Mouse (Mus musculus): ENCODE measurements around the gene Acss1. TPM values are rescaled to one million over a fixed set of nuclear protein-coding genes. Genes with fewer than 3 reads are reported as not detected.

The Acss1 gene
- polyA plus RNA-seq, 1 experiment, result 151 TPM

DNA sequence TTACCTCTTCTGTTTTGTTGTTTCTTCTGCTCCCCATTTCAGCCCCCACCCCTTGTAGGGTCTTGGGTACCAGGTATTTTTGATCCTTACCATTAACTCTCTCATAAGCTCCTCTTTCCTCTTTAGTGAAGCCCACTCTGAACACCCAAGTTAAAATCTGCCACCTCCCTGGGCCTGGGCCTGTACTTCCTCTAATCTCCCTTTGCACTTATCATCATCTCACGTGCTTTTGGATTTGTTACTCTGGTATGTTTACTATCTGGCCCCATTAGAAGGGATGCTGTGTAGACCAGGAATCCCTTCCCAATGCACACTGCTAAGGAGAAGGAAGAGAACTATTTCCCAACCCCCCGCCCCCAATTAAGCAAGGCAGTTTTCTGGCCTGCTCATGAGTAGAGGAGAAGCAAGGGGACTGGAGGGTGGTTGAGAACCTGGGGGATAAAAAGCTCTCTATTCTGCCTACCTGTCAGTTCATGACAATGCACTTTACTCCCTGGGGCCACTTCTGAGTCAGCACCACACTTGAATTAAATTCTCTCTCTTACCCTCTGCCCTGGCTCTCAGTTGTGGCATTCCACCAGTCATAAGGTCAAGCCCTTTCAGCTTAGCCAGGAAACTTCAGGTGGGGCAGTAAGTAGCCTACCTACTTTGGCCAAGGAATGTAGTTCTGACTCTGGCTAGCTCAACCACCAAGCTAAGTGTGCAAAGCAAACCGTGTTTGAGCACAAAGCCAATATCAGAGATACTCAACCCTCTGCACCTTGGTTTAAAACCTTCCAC lies 72.7 kb downstream of the Acss1 start:
- WGBS, result 86% methylated on average over 3 of the region's 3 CpGs
- H3K4me1 ChIP-seq (ENCODE audit: control insufficient read depth, insufficient read depth, insufficient read length, low read length), result no peaks in the 10 kb centered on the region
- TF ChIP-seq CTCF (IDR thresholded peaks at IDR 0.05; ENCODE audit: extremely low read depth, insufficient read length, insufficient replicate concordance, low read depth, low read length) (no peak), POLR2A (IDR thresholded peaks at IDR 0.05; ENCODE audit: low read depth, low read length) (no peak)

DNA sequence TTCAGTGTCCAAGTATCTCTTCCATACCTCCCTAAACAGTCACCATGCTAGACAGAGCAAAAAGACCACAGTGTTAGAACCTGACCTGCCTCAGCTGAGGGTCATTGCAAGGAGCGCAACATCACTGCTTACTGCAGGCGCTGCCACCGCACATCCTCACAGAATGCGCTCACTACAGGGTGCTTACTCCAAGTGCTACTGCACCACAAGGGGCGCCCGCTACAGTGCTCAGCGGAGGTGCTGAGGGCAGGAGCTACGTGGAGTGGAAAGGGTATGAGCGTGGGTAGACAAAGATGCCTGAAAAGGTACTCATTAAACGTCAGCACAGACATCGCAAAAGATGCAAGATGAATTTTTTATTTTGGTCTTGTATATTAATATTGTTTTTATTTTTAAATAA lies 79.2 kb downstream of the Acss1 start:
- TF ChIP-seq CTCF (IDR thresholded peaks at IDR 0.05; ENCODE audit: extremely low read depth, insufficient read length, insufficient replicate concordance, low read depth, low read length), result no peak
- no peak for TF ChIP-seq POLR2A (IDR thresholded peaks at IDR 0.05; ENCODE audit: low read depth, low read length)
- WGBS, result 90% methylated on average over 11 of the region's 11 CpGs

More for the DNA sequence above, 72.7 kb downstream of the Acss1 start:
- no peaks in the 10 kb centered on the region for H3K27me3 ChIP-seq (ENCODE audit: control insufficient read depth, insufficient read depth, low read length)
- H3K27ac ChIP-seq (ENCODE audit: insufficient read depth, low read depth, low read length), result no peak overlapping the region
- H3K4me3 ChIP-seq (ENCODE audit: low read depth, low read length), result no peak overlapping the region
- peaks cover 3% of the 10 kb centered on the region; the same call in 1 of the 2 replicates for H3K36me3 ChIP-seq (ENCODE audit: control insufficient read depth, insufficient read depth, low read length)

DNA sequence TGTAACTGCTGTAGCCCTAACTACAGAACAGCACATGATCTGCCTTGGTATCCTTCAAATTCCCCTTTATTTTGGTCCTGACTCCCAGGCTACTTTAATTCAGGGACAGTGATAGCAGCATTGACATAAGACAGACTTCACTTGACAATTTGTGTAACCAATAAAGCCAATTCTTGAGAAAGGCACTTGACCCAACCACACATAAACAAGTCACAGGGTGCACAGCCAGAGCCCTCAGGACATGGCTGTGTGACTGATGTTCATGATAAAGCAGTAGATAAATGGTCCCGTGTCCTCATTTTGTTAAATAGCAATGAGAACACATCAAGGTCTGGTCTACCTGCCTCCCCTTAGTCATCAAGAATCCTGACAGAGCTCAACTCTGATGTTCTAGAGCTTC lies 88.7 kb downstream of the Acss1 start:
- Histone ChIP-seq H3K27ac (ENCODE audit: insufficient read depth, low read depth, low read length) (no peak overlapping the region), H3K4me1 (ENCODE audit: control insufficient read depth, insufficient read depth, insufficient read length, low read length) (no peaks in the 10 kb centered on the region), H3K36me3 (ENCODE audit: control insufficient read depth, insufficient read depth, low read length) (peaks cover 13% of the 10 kb centered on the region), H3K27me3 (ENCODE audit: control insufficient read depth, insufficient read depth, low read length) (no peaks in the 10 kb centered on the region), H3K4me3 (ENCODE audit: low read depth, low read length) (no peak overlapping the region)
- WGBS, result 69% methylated on average over 1 of the region's 1 CpGs
- TF ChIP-seq POLR2A (IDR thresholded peaks at IDR 0.05; ENCODE audit: low read depth, low read length) (no peak), CTCF (IDR thresholded peaks at IDR 0.05; ENCODE audit: extremely low read depth, insufficient read length, insufficient replicate concordance, low read depth, low read length) (no peak)

More for the DNA sequence above, 79.2 kb downstream of the Acss1 start:
- Histone ChIP-seq H3K4me3 (ENCODE audit: low read depth, low read length) (no peak overlapping the region), H3K4me1 (ENCODE audit: control insufficient read depth, insufficient read depth, insufficient read length, low read length) (no peaks in the 10 kb centered on the region), H3K27me3 (ENCODE audit: control insufficient read depth, insufficient read depth, low read length) (no peaks in the 10 kb centered on the region), H3K27ac (ENCODE audit: insufficient read depth, low read depth, low read length) (no peak overlapping the region), H3K36me3 (ENCODE audit: control insufficient read depth, insufficient read depth, low read length) (peaks cover 35% of the 10 kb centered on the region)

DNA sequence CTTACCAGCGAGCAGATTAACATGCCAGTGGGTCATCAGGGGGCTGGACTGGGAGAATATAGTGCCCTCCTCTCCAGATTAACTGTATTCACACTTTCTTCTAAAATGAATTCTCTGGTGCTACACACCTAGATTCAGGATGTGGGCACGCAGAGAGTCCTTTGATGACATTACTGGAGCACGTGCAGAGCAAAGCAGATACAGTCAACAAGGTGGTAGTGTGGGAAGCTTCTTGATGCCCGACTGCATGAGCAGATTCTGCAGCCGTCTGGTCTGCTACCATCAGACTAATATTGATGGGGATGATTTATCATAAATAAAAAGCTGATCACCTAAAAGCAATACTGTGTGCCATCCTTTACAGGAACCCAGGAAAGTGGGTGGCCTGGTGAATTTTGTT lies 89.7 kb downstream of the Acss1 start:
- TF ChIP-seq CTCF (IDR thresholded peaks at IDR 0.05; ENCODE audit: extremely low read depth, insufficient read length, insufficient replicate concordance, low read depth, low read length) (no peak), POLR2A (IDR thresholded peaks at IDR 0.05; ENCODE audit: low read depth, low read length) (no peak)
- WGBS, result 80% methylated on average over 5 of the region's 5 CpGs
- H3K4me1 ChIP-seq (ENCODE audit: control insufficient read depth, insufficient read depth, insufficient read length, low read length), result no peaks in the 10 kb centered on the region
- no peak overlapping the region for H3K27ac ChIP-seq (ENCODE audit: insufficient read depth, low read depth, low read length)
- no peaks in the 10 kb centered on the region for H3K27me3 ChIP-seq (ENCODE audit: control insufficient read depth, insufficient read depth, low read length)
- H3K4me3 ChIP-seq (ENCODE audit: low read depth, low read length), result no peak overlapping the region
- peaks cover 3% of the 10 kb centered on the region for H3K36me3 ChIP-seq (ENCODE audit: control insufficient read depth, insufficient read depth, low read length)

DNA sequence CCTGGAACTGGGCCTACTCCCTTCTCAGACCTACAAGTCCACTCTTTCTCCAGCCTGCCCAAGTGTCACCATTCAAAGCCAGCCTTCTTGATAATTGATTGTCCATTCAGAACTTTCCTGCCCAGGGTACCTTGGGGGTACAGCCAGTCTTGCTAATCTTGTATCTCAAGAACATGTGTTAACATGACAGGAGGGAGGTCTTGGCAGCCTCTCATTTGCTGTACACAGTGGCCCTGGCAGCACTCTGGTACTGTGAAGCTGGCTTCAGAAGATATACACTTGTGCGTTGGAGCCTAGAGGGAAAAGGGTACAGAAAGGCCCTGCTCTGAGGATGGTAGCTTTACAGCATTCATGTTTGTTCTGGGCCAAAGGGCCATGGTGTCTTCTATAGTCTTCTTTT lies 92.0 kb downstream of the Acss1 start:
- Histone ChIP-seq H3K4me1 (ENCODE audit: control insufficient read depth, insufficient read depth, insufficient read length, low read length) (no peaks in the 10 kb centered on the region), H3K27ac (ENCODE audit: insufficient read depth, low read depth, low read length) (no peak overlapping the region), H3K27me3 (ENCODE audit: control insufficient read depth, insufficient read depth, low read length) (no peaks in the 10 kb centered on the region), H3K36me3 (ENCODE audit: control insufficient read depth, insufficient read depth, low read length) (peaks cover under 1% of the 10 kb centered on the region; the same call in 1 of the 2 replicates), H3K4me3 (ENCODE audit: low read depth, low read length) (no peak overlapping the region)
- TF ChIP-seq POLR2A (IDR thresholded peaks at IDR 0.05; ENCODE audit: low read depth, low read length), result no peak
- WGBS, result 100% methylated on average over 1 of the region's 1 CpGs

DNA sequence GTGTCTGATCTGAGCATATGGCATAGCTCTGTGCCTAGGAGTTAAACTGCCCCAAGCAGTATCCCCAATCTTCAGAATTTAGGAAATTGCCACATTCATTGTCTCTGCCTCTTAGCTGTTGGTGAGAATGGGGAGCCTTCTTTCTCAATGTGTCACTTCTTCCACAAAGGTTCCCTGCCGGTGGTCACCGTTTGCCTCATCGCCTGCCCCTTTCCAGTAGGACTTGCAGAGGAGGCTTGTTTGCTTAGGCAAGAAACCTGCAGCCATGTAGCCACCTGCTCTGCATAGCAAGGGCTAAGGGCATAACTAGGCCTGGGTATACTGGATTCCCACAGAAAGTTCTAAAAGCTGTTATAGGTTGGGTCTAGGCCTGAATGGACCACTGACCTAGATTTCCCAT lies 95.8 kb downstream of the Acss1 start:
- 89% methylated on average over 3 of the region's 3 CpGs for WGBS
- TF ChIP-seq POLR2A (IDR thresholded peaks at IDR 0.05; ENCODE audit: low read depth, low read length) (no peak), CTCF (IDR thresholded peaks at IDR 0.05; ENCODE audit: extremely low read depth, insufficient read length, insufficient replicate concordance, low read depth, low read length) (no peak)
- no peak overlapping the region for H3K27ac ChIP-seq (ENCODE audit: insufficient read depth, low read depth, low read length)
- H3K4me1 ChIP-seq (ENCODE audit: control insufficient read depth, insufficient read depth, insufficient read length, low read length), result no peaks in the 10 kb centered on the region
- no peaks in the 10 kb centered on the region for H3K36me3 ChIP-seq (ENCODE audit: control insufficient read depth, insufficient read depth, low read length)
- no peak overlapping the region for H3K4me3 ChIP-seq (ENCODE audit: low read depth, low read length)
- no peaks in the 10 kb centered on the region for H3K27me3 ChIP-seq (ENCODE audit: control insufficient read depth, insufficient read depth, low read length)

DNA sequence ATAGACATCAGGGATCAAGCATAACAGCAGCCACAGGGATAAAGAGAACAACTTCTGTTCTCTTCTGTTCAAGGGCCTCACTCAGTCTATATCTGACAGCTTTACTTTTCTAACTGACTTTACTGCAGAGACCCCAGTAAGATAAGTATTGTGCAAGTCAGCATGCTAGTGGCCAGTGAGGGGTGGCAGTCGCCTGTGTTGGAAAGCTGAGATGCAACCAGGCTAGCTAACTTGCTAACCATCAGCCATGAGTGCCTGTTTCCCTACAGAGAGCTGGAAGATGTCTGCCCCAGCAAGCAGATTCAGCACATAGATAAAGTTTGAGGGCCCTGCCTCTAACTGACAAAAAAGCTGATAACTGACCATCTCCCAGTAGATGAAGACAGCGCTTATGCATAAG lies 97.5 kb downstream of the Acss1 start:
- no peak overlapping the region for H3K27ac ChIP-seq (ENCODE audit: insufficient read depth, low read depth, low read length)
- no peaks in the 10 kb centered on the region for H3K4me1 ChIP-seq (ENCODE audit: control insufficient read depth, insufficient read depth, insufficient read length, low read length)
- no peak overlapping the region; the same call in 1 of the 2 replicates for H3K4me3 ChIP-seq (ENCODE audit: low read depth, low read length)
- no peaks in the 10 kb centered on the region for H3K36me3 ChIP-seq (ENCODE audit: control insufficient read depth, insufficient read depth, low read length)
- no peaks in the 10 kb centered on the region for H3K27me3 ChIP-seq (ENCODE audit: control insufficient read depth, insufficient read depth, low read length)
- 83% methylated on average over 2 of the region's 2 CpGs for WGBS
- no peak for TF ChIP-seq CTCF (IDR thresholded peaks at IDR 0.05; ENCODE audit: extremely low read depth, insufficient read length, insufficient replicate concordance, low read depth, low read length)
